Mouse (Mus musculus): ENCODE data around the gene Tssk2. TPM values are rescaled to one million over a fixed set of nuclear protein-coding genes. Genes with fewer than 3 reads are reported as not detected.

Tssk2 gene
- total RNA-seq, 2 experiments from 2014 or later = not detected

DNA sequence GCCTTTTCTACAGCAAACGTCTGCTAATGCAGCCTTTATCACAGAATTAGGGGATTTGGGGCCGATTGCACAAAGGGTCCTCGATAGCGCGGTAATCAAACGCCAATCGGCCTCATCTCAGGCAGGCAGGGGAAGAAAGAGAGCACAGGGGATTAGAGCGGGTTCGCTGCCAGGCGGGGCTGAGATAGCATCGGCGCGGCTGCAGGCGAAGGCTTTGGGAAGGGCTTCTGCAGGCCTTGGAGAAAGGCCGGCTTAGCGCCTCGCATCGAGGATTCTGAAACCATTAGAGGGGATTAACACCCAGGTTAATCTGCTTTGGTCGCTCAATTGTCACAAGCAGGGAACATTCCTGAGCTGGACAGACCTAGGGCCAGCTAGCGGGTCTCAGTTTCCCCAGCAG lies 22.1 kb downstream of the Tssk2 start:
- no peak overlapping the region for H3K27ac ChIP-seq
- no peak for DNase-seq (ENCODE audit: low spot score in 2 of 2)
- no peak overlapping the region for H3K4me3 ChIP-seq
- no peak for TF ChIP-seq CTCF (conservative IDR thresholded peaks at IDR 0.05)

DNA sequence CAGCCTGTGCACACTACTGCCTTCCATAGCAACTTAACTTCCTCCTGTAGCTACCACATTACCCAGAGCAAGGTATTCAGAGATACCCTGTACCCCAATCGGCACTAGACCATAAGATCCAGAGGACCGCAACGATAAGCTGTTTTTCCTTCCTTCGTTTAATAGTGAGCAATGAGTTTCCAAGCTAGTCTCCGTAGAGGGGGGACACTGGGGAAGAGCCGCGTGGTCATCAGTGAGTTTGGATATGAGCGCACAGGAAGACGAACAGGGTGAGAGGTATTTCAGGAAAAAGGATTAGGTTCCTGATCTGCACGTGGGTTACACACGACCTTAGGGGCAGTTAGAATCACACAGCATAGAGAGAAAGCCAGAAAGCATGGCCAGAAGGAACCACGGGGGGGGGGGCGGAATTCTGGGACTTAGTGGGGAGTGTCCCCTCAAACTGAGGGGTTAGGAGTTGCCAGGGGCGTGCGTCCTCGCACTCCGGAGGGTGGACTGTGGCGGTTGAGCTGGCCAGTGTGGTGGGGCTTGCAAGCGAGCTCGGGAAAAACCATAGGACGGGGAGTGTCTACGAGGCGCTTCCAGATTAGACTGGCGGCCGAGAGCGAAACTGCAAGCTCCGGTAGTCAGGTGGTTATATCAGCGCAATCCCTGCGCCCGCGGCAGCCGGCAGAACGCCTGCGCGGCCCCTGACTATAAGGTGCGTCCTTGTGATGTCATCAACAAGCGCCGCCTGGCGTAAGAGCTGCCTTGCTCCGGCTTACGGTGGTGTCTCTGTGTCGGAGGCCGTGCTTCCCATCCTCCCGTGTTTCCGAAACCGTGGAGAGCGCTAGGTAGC lies 23.1 kb downstream of the Tssk2 start:
- peak overlapping the region; percentile 91 for H3K27ac ChIP-seq
- DNase-seq (ENCODE audit: low spot score in 2 of 2) = peak; percentile 95 to 97
- peak; percentile 86 for TF ChIP-seq CTCF (conservative IDR thresholded peaks at IDR 0.05)
- peak overlapping the region; percentile 87 for H3K4me3 ChIP-seq

DNA sequence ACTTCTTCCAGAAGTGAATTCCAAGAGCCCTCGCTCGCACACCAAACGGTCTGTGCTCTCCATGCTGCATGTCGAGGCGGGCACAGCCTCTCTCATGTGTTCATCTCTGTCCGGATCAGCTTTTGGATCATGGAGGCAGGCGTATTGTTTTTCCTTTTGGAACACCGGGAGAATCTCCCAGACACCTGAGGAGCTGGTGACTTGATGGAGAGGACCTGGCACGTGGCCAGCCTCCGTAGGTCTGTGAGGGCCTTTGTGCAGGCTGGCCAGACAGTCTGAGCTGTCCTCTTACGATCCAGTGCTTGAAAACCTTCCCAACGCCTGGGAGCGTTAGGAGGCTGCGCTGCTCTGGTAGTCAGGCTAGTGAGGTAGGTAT lies 23.7 kb downstream of the Tssk2 start:
- DNase-seq (ENCODE audit: low spot score in 2 of 2) = no peak
- Histone ChIP-seq H3K27ac (peak overlapping the region; percentile 91), H3K4me3 (peak overlapping the region; percentile 87)
- no peak for TF ChIP-seq CTCF (conservative IDR thresholded peaks at IDR 0.05)

DNA sequence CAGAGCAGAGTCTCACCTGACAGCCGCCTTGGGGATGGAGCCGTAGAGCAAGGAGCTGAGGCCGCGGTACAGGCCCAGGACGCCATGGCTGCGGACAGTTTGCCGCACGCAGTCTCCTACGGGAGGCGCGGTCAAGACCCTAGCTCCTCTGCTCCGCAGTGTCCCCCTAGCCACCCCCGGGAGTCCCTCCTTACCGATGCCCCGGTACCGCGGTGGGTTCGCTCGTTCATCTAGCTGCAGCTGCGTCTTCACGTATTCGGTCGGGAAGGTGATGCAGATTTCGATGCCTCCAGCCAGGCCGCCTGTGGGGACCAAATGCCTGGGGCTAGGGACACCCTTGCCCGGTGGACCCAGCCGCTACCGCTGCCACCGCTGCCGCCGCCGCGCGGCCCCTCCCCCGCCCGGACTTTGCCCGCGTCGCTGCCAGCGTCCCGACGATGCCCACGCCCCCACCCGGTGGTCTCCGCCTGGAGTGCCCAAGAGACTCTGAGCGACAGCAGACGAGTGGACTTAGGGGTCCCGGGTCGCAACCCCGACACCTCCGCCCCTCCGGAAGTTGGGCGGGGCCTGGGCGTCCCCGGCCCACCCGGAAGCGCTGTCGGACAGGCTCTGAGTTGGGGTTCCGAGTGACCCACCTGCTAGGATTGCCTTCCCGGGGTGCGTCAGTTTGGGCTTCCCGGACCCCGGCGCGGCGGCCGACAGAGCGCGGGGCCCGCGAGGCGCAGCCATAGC lies 29.1 kb downstream of the Tssk2 start:
- H3K27ac ChIP-seq = peak overlapping the region; percentile 93
- no peak for DNase-seq (ENCODE audit: low spot score in 2 of 2)
- no peak for TF ChIP-seq CTCF (conservative IDR thresholded peaks at IDR 0.05)
- H3K4me3 ChIP-seq = peak overlapping the region; percentile 95

DNA sequence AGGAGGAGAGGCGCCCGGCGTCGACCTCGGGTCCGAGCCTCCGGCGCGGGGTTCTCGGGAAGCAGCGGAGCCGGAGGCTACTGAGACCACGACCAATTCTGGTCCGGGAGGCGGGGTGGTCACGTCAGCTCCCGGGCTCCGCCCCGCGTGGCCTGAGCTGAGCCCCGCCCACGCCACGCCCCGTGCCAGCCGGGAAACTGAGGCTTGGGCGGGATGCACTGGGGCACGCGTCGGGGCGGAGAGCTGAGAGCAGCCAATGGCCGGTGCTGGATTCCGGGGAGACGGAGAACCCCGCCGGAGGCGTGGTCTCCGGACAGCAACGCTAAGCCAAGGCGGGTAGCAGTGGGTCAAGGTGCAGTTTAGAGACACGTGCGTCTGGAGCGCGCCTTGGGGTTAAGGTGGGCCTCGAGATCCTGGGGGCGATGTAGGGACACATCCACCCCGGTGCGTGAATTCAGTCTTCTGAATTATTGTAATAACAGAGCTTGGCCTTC lies 29.7 kb downstream of the Tssk2 start, which contains the start of gene Slc25a1:
Gene Slc25a1, minus strand, starts transcription at position 133 of the 494 bp plus-strand sequence.
- peak; percentile 78 to 82 for DNase-seq (ENCODE audit: low spot score in 2 of 2)
- Histone ChIP-seq H3K27ac (peak within 1 kb of the TSS; percentile 93), H3K4me3 (peak within 1 kb of the TSS; percentile 95)
- no peak for TF ChIP-seq CTCF (conservative IDR thresholded peaks at IDR 0.05)

DNA sequence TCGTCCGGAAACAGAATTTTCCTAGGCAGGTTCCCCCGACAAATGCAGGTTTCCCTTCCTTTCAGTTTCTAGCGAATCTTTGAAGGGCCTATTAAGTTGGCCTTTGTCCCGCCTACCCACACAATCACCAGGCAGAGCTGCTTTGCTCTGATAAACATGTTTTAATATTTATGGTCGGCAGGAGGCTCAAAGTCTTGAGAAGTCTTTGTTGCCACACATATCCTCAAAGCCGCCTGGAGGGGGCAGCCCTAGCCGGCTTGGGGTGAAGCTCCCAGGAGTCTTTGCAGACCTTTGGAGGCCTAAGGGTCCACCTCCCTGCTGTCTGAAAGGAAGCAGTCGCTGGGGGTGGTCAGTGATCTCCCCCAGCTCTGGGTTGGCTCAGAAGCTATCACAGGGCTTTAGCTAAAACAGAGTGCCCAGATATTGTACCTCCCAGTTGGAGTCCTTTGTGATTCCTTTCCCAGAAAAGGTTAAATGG lies 30.2 kb downstream of the Tssk2 start:
- Histone ChIP-seq H3K27ac (peak overlapping the region; percentile 93), H3K4me3 (peak overlapping the region; percentile 95)
- peak; percentile 50 to 63 for DNase-seq (ENCODE audit: low spot score in 2 of 2)
- TF ChIP-seq CTCF (conservative IDR thresholded peaks at IDR 0.05) = peak; percentile 84

DNA sequence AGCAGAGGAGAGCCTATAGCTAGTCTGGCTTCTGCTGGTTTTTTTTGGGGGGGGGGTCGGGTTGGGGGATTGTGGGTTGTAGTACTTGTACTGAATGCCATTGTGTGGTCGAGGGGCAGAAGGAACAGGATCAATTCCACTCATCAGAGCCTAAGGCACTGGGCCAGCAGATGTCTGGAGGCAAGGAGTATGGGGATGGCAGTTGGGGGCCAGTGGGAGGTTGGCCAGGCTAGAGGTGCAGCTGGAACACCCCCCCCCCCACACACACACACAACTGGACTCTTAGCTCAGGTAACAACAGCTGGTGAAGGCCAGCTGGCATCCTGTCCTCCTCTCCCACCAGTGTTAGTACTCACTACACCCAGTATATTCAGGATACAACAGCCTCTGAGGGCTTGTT lies 30.8 kb downstream of the Tssk2 start:
- Histone ChIP-seq H3K4me3 (no peak overlapping the region), H3K27ac (peak overlapping the region; percentile 93; the same call in 1 of the 2 replicates)
- DNase-seq (ENCODE audit: low spot score in 2 of 2) = no peak
- TF ChIP-seq CTCF (conservative IDR thresholded peaks at IDR 0.05) = no peak

DNA sequence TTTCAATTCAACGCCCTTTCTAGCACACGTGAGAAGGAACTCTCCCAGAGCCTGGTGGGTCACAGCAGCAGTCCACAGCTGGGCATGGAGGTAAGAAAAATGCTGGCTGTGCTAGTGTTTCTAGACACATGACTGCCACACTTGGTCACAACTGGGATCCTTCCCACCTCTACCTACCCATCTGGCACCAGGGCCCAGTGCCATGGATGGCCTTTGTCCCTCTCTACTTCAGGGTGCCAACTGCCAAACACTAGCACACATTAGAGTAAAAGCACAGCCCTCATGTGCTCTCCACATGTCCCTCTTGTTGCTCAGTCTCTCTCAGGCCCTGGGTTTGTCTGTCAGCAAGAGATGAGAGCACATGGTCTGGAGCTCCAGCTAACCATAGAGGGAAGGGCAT lies 31.2 kb downstream of the Tssk2 start:
- no peak for TF ChIP-seq CTCF (conservative IDR thresholded peaks at IDR 0.05)
- H3K27ac ChIP-seq = no peak overlapping the region

DNA sequence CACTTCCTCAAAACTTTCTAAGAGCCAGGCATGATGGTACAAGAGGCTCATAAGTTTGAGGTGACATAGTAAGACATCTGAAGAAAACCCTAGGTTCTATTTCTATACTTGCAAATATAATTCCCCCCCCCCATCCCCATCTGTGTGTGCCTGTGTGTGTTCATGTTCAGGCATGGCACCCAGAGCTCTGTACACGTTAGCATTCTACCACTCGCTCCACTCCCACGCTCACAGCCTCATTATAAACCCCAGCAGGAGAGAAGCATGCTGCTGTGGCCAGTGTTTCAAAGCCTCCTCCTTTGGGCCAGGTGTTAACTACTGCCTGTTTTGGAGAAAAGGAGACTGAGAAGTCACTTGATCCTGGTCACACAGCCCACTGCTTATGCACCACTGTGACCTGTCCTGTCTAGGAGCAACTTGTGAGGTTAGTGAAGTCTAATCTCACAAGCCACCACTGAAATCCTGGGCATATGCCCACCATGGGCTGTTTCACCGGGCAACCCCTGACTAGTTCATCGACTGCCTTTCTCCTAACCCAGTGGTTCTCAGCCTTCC lies 33.5 kb downstream of the Tssk2 start:
- DNase-seq (ENCODE audit: low spot score in 2 of 2) = no peak
- TF ChIP-seq CTCF (conservative IDR thresholded peaks at IDR 0.05) = no peak
- no peak overlapping the region for H3K27ac ChIP-seq
- no peak overlapping the region for H3K4me3 ChIP-seq

More for the DNA sequence above, 31.2 kb downstream of the Tssk2 start:
- H3K4me3 ChIP-seq = no peak overlapping the region
- DNase-seq (ENCODE audit: low spot score in 2 of 2) = no peak

DNA sequence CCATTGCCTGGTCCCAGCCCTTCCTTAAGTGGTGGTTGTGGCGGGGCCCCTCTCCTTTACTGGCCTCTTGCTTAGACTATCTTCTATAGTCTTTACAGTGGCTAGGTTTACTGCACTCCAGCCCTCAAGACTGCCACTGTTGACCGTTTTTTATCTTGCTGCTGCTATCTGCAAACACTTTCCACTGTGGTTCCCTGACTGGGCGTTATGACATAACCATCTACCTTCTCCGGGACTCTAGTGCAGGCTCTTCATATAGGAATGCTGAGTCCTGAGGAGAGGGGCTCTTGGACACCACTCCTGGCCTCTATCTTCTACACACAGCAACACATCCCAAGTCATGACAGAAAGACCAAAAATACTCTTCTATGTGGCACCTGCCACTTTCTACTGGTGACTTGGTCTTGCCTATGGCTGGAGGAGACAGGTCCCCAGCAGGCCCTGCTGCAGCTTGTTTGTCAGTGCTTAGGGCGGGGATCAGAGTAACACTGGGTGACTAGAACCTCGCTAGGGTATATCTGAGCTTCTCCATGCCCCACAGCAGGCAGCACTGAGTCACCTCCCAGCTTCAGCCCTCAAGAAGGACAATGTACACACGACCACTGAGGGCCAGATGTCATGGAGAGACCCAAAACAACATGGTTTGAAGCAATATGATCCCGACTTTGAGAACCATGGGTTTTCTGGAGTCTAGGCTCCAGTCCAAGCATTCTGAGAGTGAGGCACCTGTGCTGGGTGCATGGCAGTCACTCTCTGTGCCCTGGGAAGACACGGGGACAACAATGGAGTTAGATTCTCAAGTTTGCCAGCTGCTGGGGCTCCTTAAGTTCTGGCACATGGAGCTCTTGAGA lies 35.4 kb downstream of the Tssk2 start:
- DNase-seq (ENCODE audit: low spot score in 2 of 2) = no peak
- no peak for TF ChIP-seq CTCF (conservative IDR thresholded peaks at IDR 0.05)
- no peak overlapping the region for H3K4me3 ChIP-seq
- H3K27ac ChIP-seq = no peak overlapping the region

DNA sequence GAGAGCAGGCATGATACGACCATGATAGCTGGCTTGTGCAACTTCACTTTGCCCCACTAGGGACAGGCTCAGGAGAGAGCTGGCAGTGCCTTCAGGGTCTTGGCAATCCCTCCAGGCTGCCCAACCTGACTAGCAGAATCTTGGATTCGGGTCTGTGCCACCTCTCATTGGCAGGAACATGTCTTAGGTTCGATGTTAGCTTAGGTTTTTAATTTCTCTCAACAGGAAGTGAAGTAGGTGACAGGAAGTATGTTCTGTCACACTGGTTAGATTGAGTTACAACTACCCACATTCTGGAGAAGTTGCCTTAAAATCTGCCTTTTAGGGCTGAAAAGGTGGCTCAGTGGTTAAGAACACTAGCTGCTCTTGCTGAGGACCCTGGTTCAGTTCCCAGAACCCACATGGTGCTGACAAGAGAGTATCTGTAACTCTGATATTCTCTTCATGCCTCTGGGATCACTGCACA lies 36.0 kb downstream of the Tssk2 start:
- no peak for DNase-seq (ENCODE audit: low spot score in 2 of 2)
- H3K27ac ChIP-seq = no peak overlapping the region
- TF ChIP-seq CTCF (conservative IDR thresholded peaks at IDR 0.05) = no peak; the same call in 1 of the 2 replicates

DNA sequence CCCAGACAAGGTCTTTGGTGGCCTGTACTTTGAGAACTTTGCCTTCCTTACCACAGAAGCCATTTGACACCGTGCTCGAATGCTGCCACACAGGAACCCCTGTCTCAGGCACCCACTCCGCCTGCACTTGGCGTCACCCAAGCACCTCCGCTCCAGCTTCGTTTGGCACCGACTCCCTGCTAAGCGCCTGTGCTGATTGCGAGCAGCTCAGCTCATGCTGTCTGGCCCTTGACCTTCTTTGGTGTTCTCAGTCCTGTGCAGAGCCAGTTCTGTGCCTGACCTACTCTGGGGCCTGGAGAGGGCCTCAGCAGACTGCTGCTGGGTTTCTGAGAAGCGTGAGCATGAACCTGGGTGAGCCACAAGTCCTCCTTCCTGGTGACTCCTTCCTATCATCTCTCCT lies 38.3 kb downstream of the Tssk2 start:
- TF ChIP-seq CTCF (conservative IDR thresholded peaks at IDR 0.05) = no peak
- H3K4me3 ChIP-seq = no peak overlapping the region
- no peak overlapping the region for H3K27ac ChIP-seq
- no peak for DNase-seq (ENCODE audit: low spot score in 2 of 2)

More for the DNA sequence above, 36.0 kb downstream of the Tssk2 start:
- no peak overlapping the region for H3K4me3 ChIP-seq

Measured in layer of hippocampus, adult 2 months (tissue).